Mouse (Mus musculus) spleen, adult 10 weeks (tissue): ENCODE data around the gene Olfr1480. TPM values are rescaled to one million over a fixed set of nuclear protein-coding genes. Genes with fewer than 3 reads are reported as not detected.

Experiments used
- polyA plus RNA-seq: library from polyadenylated mRNA; stranded (reverse); fragments of 350-450 nt; fragmentation: Illumina TruSeq; extraction: RNeasy Lipid Tissue Mini Kit (QIAGEN cat#74804); gene quantifications from one replicate; pipeline ENCODE4 v1.2.3, GENCODE M21; 2015; ENCODE audit warnings: low replicate concordance; ENCODE audit not compliant: insufficient read depth

The Olfr1480 gene
- polyA plus RNA-seq: not detected

GRCm38 (mm10) chr19:13527613-13528012 lies at the start of gene Olfr1480:
Gene Olfr1480 (plus strand): TSS chr19:13527913.

GRCm38 (mm10) chr19:13480096-13480495 lies 47.6 kb upstream of the Olfr1480 start, which contains the start of gene Olfr1475:
Gene Olfr1475 (minus strand): TSS chr19:13480196.

GRCm38 (mm10) chr19:13500246-13500645 lies 27.5 kb upstream of the Olfr1480 start, which contains the start of gene Olfr1477:
Gene Olfr1477 (plus strand): TSS chr19:13500546.

Other genes with a start within 250 kb of the Olfr1480 start
- gene Olfr1465, start 212.4 kb upstream of the Olfr1480 start, polyA plus RNA-seq: not detected
- gene Olfr1466, start 189.1 kb upstream of the Olfr1480 start, polyA plus RNA-seq: not detected
- not detected for gene Olfr1467, start 165.7 kb upstream of the Olfr1480 start, polyA plus RNA-seq
- not detected for gene Olfr1469, start 120.1 kb upstream of the Olfr1480 start, polyA plus RNA-seq
- gene Olfr1471, start 84.5 kb upstream of the Olfr1480 start, polyA plus RNA-seq: not detected
- gene Olfr1472, start 71.8 kb upstream of the Olfr1480 start, polyA plus RNA-seq: not detected
- not detected for gene Olfr1474, start 58.3 kb upstream of the Olfr1480 start, polyA plus RNA-seq
- not detected for gene Olfr1475, start 47.7 kb upstream of the Olfr1480 start, polyA plus RNA-seq
- gene Olfr1477, start 27.4 kb upstream of the Olfr1480 start, polyA plus RNA-seq: not detected
- gene Olfr1484, start 55.6 kb downstream of the Olfr1480 start, polyA plus RNA-seq: not detected
- not detected for gene Olfr1487, start 89.5 kb downstream of the Olfr1480 start, polyA plus RNA-seq
- gene Olfr1489, start 103.7 kb downstream of the Olfr1480 start, polyA plus RNA-seq: not detected
- not detected for gene Olfr1490, start 123.2 kb downstream of the Olfr1480 start, polyA plus RNA-seq
- gene Olfr1491, start 169.4 kb downstream of the Olfr1480 start, polyA plus RNA-seq: not detected
- gene Olfr1493-ps1, start 195.4 kb downstream of the Olfr1480 start, polyA plus RNA-seq: not detected
- not detected for gene Olfr1494, start 211.8 kb downstream of the Olfr1480 start, polyA plus RNA-seq
- gene Olfr1495, start 236.7 kb downstream of the Olfr1480 start, polyA plus RNA-seq: not detected
- gene Olfr1496, start 250.0 kb downstream of the Olfr1480 start, polyA plus RNA-seq: not detected